ENCODE assay signal across 13 mouse cellular contexts in the genomic region with DNA sequence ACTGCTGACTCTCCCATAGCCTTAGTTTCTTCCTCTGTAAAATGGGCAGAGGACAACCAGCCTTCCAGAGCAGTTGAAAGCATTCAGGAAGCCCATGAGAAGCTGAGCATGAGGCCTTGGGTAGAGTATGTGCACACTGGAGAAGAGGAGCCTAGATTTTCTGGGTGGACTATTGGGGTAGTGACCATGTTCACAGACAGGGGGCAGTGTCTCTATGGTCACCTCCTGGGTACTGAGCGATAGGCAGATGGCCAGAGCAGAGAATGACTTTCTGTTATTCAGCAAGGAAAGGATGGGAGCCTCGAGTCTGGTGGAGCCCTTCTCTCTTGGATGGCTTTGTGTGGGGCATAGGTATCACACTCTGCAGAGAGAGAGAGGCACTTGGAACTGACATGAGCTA.
A peak's percentile ranks its signal among the peaks of the same experiment; 100 is the strongest.
DNase-seq lines count a peak whose midpoint lies in the region; ATAC-seq and TF ChIP-seq lines count a peak whose summit lies in the region.
"Had no signal": no experiment of that assay in that cellular context is flagged by ENCODE, and none has a peak within 500 bp of the region (broad histone marks: within the 10 kb centered on the region; RNA-seq: fewer than 3 reads in every experiment).

No protein-coding gene starts in this region.

- H3K27ac ChIP-seq in left cerebral cortex, adult 2 months: no peak overlapping the region
- H3K27ac ChIP-seq: forebrain, embryonic 12.5 days; heart, embryonic 13.5 days; limb, embryonic 15.5 days had no signal

- ATAC-seq in granulocyte monocyte progenitor cell, adult 5-6 weeks (replicated peaks; ENCODE audit: poor library complexity, severe bottlenecking): peak; percentile 57; the same call in 1 of the 2 replicates
- no peak for ATAC-seq in erythroid progenitor cell, adult 5-6 weeks (replicated peaks; ENCODE audit: low FRiP score, poor library complexity, severe bottlenecking)

- no peak overlapping the region for H3K4me3 ChIP-seq in left cerebral cortex, adult 2 months
- no peak overlapping the region for H3K4me3 ChIP-seq in E14TG2a.4 (replicated peaks; ENCODE audit: low read length)
- H3K4me3 ChIP-seq: forebrain, embryonic 12.5 days; heart, embryonic 13.5 days; limb, embryonic 15.5 days had no signal

- peak; percentile 38 for TF ChIP-seq CTCF in left cerebral cortex, adult 2 months (IDR thresholded peaks at IDR 0.05)
- TF ChIP-seq CTCF in E14TG2a.4 (conservative IDR thresholded peaks at IDR 0.05; ENCODE audit: low read length): peak; percentile 46; the same call in 1 of the 2 replicates

- intact Hi-C loops in left cerebral cortex, adult 2 months (cut with DNase I): no loop called here
- intact Hi-C loops in left cerebral cortex, postnatal 36 days (cut with DNase I): no loop called here

- no peak for DNase-seq in left cerebral cortex, adult 2 months (ENCODE audit: extremely low spot score in 1 of 2, low spot score in 2 of 2)
- DNase-seq in left cerebral cortex, postnatal 36 days (ENCODE audit: low spot score in 2 of 2): no peak
- peak; percentile 25 for DNase-seq in A20 (ENCODE audit: low read depth, low spot score)
- DNase-seq in right cerebral cortex, postnatal 14 days: no peak
- no peak for DNase-seq in embryo, embryonic 9.5 days (ENCODE audit: extremely low spot score)
- DNase-seq: adrenal gland, adult 2 months; spleen, adult 18-20 months had no signal

- H3K9me3 ChIP-seq in E14TG2a.4 (ENCODE audit: low read length): no peaks in the 10 kb centered on the region
- H3K9me3 ChIP-seq: forebrain, embryonic 12.5 days had no signal

- peaks cover 38% of the 10 kb centered on the region for H3K4me1 ChIP-seq in E14TG2a.4 (replicated peaks; ENCODE audit: low read depth, low read length)
- H3K4me1 ChIP-seq: forebrain, embryonic 12.5 days; heart, embryonic 13.5 days had no signal

- no peaks in the 10 kb centered on the region for H3K36me3 ChIP-seq in E14TG2a.4 (ENCODE audit: insufficient read depth, low read length)
- H3K36me3 ChIP-seq: forebrain, embryonic 12.5 days; limb, embryonic 15.5 days had no signal

- peaks cover 24% of the 10 kb centered on the region for H3K27me3 ChIP-seq in E14TG2a.4 (ENCODE audit: insufficient read depth, low read length)
